Mouse (Mus musculus) liver, embryonic 14.5 days (tissue): ENCODE results near the gene Apbb2. TPM values are rescaled to one million over a fixed set of nuclear protein-coding genes. Genes with fewer than 3 reads are reported as not detected.

Experiments used
- ATAC-seq: fragments of 200-750 bp; cut with Nextera tagmentation; 2 replicates; pipeline ENCODE4 v1.8.0; 2017; ENCODE audit warnings: moderate number of reproducible peaks, mild to moderate bottlenecking, moderate library complexity; ENCODE audit not compliant: insufficient read depth
- DNase-seq, 3 experiments: peaks; one replicate each; pipeline ENCODE4 v3.0.0-alpha.2; 2012 to 2013; ENCODE audit warnings: low read depth in 3 of 3, low spot score in 3 of 3
- H3K27ac ChIP-seq: fragments of 300-500 bp; sonication (generic); 2 replicates; pipeline ENCODE4 v1.5.1; 2014; ENCODE audit warnings: moderate library complexity, mild to moderate bottlenecking, control low read depth, inconsistent platforms
- H3K27me3 ChIP-seq: fragments of 300-500 bp; sonication (generic); 2 replicates; pipeline ENCODE4 v1.6.1; 2014; ENCODE audit warnings: mild to moderate bottlenecking, low read length, moderate library complexity; ENCODE audit not compliant: control insufficient read depth, insufficient read depth
- H3K36me3 ChIP-seq: fragments of 300-500 bp; sonication (generic); replicated peaks from 2 replicates; pipeline ENCODE4 v1.6.1; 2014; ENCODE audit warnings: low read depth; ENCODE audit not compliant: control insufficient read depth, insufficient read depth
- H3K4me1 ChIP-seq, 2 experiments: fragments of 200-500 bp in 1 of 2; fragments of 300-500 bp in 1 of 2; sonication (generic) in 1 of 2; replicated peaks; 2 replicates each; pipeline ENCODE4 v1.6.1; 2012 to 2014; ENCODE audit warnings: antibody characterized with exemption in 1 of 2, inconsistent platforms in 1 of 2, low read length in 1 of 2; ENCODE audit not compliant: control insufficient read depth in 2 of 2, insufficient read depth in 2 of 2
- H3K4me2 ChIP-seq: fragments of 300-500 bp; sonication (generic); 2 replicates; pipeline ENCODE4 v1.6.1; 2014; ENCODE audit warnings: low read depth, mild to moderate bottlenecking, control low read depth, moderate library complexity
- H3K4me3 ChIP-seq, 2 experiments: fragments of 200-500 bp in 1 of 2; fragments of 300-500 bp in 1 of 2; sonication (generic) in 1 of 2; 2 replicates each; pipeline ENCODE4 v1.5.1; 2012 to 2014; ENCODE audit warnings: low read depth in 2 of 2, low read length in 2 of 2, mild to moderate bottlenecking in 2 of 2, control low read depth in 1 of 2, inconsistent platforms in 1 of 2, moderate library complexity in 1 of 2; ENCODE audit not compliant: insufficient read depth in 1 of 2
- H3K9ac ChIP-seq: fragments of 300-500 bp; sonication (generic); replicated peaks from 2 replicates; pipeline ENCODE4 v1.6.1; 2014; ENCODE audit warnings: mild to moderate bottlenecking, control low read depth, moderate library complexity
- H3K9me3 ChIP-seq: fragments of 300-500 bp; sonication (generic); 2 replicates; pipeline ENCODE4 v1.6.1; 2016; ENCODE audit warnings: low read length, mixed read lengths; ENCODE audit not compliant: control insufficient read depth
- CTCF ChIP-seq: IDR thresholded peaks from 2 replicates; pipeline ENCODE4 v1.5.1; 2016; ENCODE audit warnings: antibody characterized with exemption, low read depth, control low read depth
- EP300 ChIP-seq: IDR thresholded peaks from 2 replicates; pipeline ENCODE4 v1.6.1; 2016; ENCODE audit warnings: antibody characterized with exemption, low read depth
- WGBS: fragments of 180-500 bp; shearing (Covaris S2); extraction: QIAGEN DNeasy Blood & Tissue Kit; methylation state at CpG from one replicate; pipeline ENCODE4 v1.1.7; 2014; ENCODE audit not compliant: insufficient replicate concordance; 5-methylcytosine and 5-hydroxymethylcytosine counted together
- polyA plus RNA-seq, 2 experiments: library from polyadenylated mRNA; depleted of rRNA in 1 of 2; stranded (reverse) in 1 of 2; unstranded in 1 of 2; fragments of >200 nt; fragmentation: Nextera tagmentation in 1 of 2; extraction: Ambion mirVana in 1 of 2; gene quantifications; 2 replicates each; pipeline versions ENCODE4 v1.2.1 to v1.2.3; 2012 to 2014

The Apbb2 gene
- polyA plus RNA-seq, 2 experiments, result 0.92 to 2.8 TPM

- no peak overlapping the region for H3K27ac ChIP-seq
- no peaks in the 10 kb centered on the region for H3K9me3 ChIP-seq
- no peaks in the 10 kb centered on the region; the same call in 1 of the 2 replicates for H3K27me3 ChIP-seq
- no peak overlapping the region for H3K4me2 ChIP-seq
- H3K4me1 ChIP-seq, result peaks cover 0 to 11% of the 10 kb centered on the region in 2 experiments; a peak in 2 of 4 replicates
- ATAC-seq (no peak), DNase-seq (no peak)
- TF ChIP-seq CTCF (no peak), EP300 (no peak)
- 71% methylated on average over 5 of the region's 5 CpGs for WGBS
- H3K4me3 ChIP-seq, result no peak overlapping the region
- no peak overlapping the region for H3K9ac ChIP-seq
- no peaks in the 10 kb centered on the region for H3K36me3 ChIP-seq
These were observed 7.2 kb downstream of the Apbb2 start for GRCm38 (mm10) chr5:66611361-66611760.

- TF ChIP-seq EP300 (no peak), CTCF (no peak)
- no peak overlapping the region for H3K9ac ChIP-seq
- DNase-seq, result no peak
- H3K4me2 ChIP-seq, result no peak overlapping the region
- peaks cover 0 to 9% of the 10 kb centered on the region in 2 experiments; a peak in 2 of 4 replicates for H3K4me1 ChIP-seq
- no peak for ATAC-seq
- H3K4me3 ChIP-seq, result no peak overlapping the region
- H3K36me3 ChIP-seq, result no peaks in the 10 kb centered on the region
- H3K27ac ChIP-seq, result no peak overlapping the region
- WGBS, result 62% methylated on average over 12 of the region's 12 CpGs
- no peaks in the 10 kb centered on the region; the same call in 1 of the 2 replicates for H3K27me3 ChIP-seq
- no peaks in the 10 kb centered on the region for H3K9me3 ChIP-seq
These were observed 8.3 kb downstream of the Apbb2 start for GRCm38 (mm10) chr5:66610270-66610669.

GRCm38 (mm10) chr5:66609306-66609705 lies 9.3 kb downstream of the Apbb2 start:
- Histone ChIP-seq H3K4me3 (no peak overlapping the region), H3K27me3 (no peaks in the 10 kb centered on the region), H3K4me1 (peaks cover 0 to 5% of the 10 kb centered on the region in 2 experiments; a peak in 2 of 4 replicates), H3K9ac (no peak overlapping the region), H3K36me3 (no peaks in the 10 kb centered on the region), H3K4me2 (no peak overlapping the region), H3K9me3 (no peaks in the 10 kb centered on the region), H3K27ac (no peak overlapping the region)
- DNase-seq, result no peak
- whole genome bisulfite sequencing, result 10% methylated on average over 7 of the region's 7 CpGs
- TF ChIP-seq CTCF (no peak), EP300 (no peak)
- ATAC-seq, result no peak

DNA sequence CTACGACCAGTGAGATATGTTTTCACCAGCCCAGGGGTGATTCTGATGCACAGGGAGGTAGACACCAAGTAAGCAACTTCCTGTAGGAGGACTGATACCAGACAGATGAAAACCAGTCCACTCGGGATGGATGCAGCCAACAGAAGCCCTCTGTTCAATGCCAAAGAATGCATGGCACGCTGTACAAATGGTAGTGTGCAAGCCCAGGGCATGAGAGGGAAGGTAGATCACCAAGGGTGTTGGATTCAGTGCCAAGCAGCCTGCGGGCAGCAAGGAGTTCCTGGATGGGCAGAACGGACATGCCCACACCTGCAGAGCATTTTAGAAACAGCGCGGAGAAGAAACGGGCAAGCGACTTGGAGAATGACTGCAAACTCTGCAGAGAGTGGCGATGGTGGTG lies 10.8 kb downstream of the Apbb2 start:
- H3K4me1 ChIP-seq, result peaks cover 0 to 3% of the 10 kb centered on the region in 2 experiments; a peak in 2 of 4 replicates
- no peak overlapping the region for H3K4me2 ChIP-seq
- no peaks in the 10 kb centered on the region for H3K9me3 ChIP-seq
- no peak overlapping the region for H3K27ac ChIP-seq
- DNase-seq (no peak), ATAC-seq (no peak)
- no peak overlapping the region for H3K4me3 ChIP-seq
- no peak overlapping the region for H3K9ac ChIP-seq
- H3K27me3 ChIP-seq, result no peaks in the 10 kb centered on the region
- H3K36me3 ChIP-seq, result no peaks in the 10 kb centered on the region
- WGBS, result 69% methylated on average over 10 of the region's 10 CpGs
- TF ChIP-seq CTCF, result no peak
- no peak for TF ChIP-seq EP300

- no peak overlapping the region for H3K4me3 ChIP-seq
- H3K27ac ChIP-seq, result no peak overlapping the region
- no peaks in the 10 kb centered on the region for H3K9me3 ChIP-seq
- DNase-seq (no peak), ATAC-seq (no peak)
- TF ChIP-seq CTCF, result no peak
- TF ChIP-seq EP300, result no peak
- no peaks in the 10 kb centered on the region for H3K27me3 ChIP-seq
- peaks cover 0 to 3% of the 10 kb centered on the region in 2 experiments; a peak in 2 of 4 replicates for H3K4me1 ChIP-seq
- H3K4me2 ChIP-seq, result no peak overlapping the region
- WGBS, result 51% methylated on average over 4 of the region's 4 CpGs
- no peaks in the 10 kb centered on the region for H3K36me3 ChIP-seq
- H3K9ac ChIP-seq, result no peak overlapping the region
These were observed 11.4 kb downstream of the Apbb2 start for GRCm38 (mm10) chr5:66607201-66607600.
